Mouse (Mus musculus) embryonic fibroblast, embryonic 13.5 days (primary cell): ENCODE data around the gene Ing2.

Experiments
- CTCF ChIP-seq: IDR thresholded peaks from 2 replicates; pipeline ENCODE4 v1.5.1; 2011; ENCODE audit warnings: mild to moderate bottlenecking, control low read depth, low read length, moderate library complexity, borderline replicate concordance; ENCODE audit not compliant: insufficient read depth
- POLR2A ChIP-seq: IDR thresholded peaks from 2 replicates; pipeline ENCODE4 v1.6.1; 2011; ENCODE audit warnings: low read depth, mild to moderate bottlenecking, control low read depth, low read length, moderate library complexity

GRCm38 (mm10) chr8:47652737-47653076 is 22.6 kb downstream of the Ing2 start:
- no peak for TF ChIP-seq CTCF
- no peak for TF ChIP-seq POLR2A
